In the genomic region with DNA sequence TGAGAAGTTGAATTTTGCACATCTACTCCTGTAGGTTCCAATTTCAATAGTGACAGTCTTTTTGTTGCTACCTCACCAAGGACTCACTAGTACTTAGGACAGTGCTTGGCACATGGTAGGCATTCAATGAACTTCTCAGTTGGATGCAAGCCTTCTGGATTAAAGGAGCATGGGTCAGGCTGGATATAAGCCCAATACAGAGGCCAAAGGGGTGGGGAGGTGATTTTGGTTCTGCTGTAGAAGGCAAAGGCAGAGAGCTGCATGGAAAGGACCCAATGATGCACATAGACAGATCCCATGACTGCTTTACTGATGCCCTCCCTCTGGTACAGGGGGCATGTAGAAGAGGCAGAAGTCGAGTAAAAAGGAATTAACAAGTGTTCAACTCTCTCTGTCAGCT, we compare ENCODE assay signal across 9 mouse cellular contexts. TPM values are rescaled to one million over a fixed set of nuclear protein-coding genes. Genes with fewer than 3 reads are reported as not detected.
DNase-seq lines count a peak whose midpoint lies in the region; ATAC-seq lines count a peak whose summit lies in the region.
"Had no signal": no experiment of that assay in that cellular context is flagged by ENCODE, and none has a peak within 500 bp of the region (broad histone marks: within the 10 kb centered on the region; RNA-seq: fewer than 3 reads in every experiment).

No protein-coding gene starts in this region.

- peak; percentile 13 for DNase-seq in adrenal gland, postnatal 10 days
- DNase-seq in adrenal gland, adult 2 months = no peak
- no peak for DNase-seq in kidney, postnatal 14 days
- peak; percentile 23 for DNase-seq in c-Kit-positive CD71-positive TER-119-positive erythroid progenitor cells, embryonic 14.5 days (ENCODE audit: low spot score)
- no peak for DNase-seq in frontal cortex, postnatal 10 days (ENCODE audit: low spot score in 2 of 2)
- DNase-seq in left cerebral cortex, adult 8-10 months (ENCODE audit: low spot score in 2 of 2) = no peak
- DNase-seq: lung, postnatal 10 days had no signal

- H3K4me2 ChIP-seq in kidney, embryonic 14.5 days (replicated peaks; ENCODE audit: low read depth, low read length) = peak overlapping the region; percentile 39
- peak overlapping the region; percentile 68 for H3K4me2 ChIP-seq in liver, embryonic 12.5 days

- H3K36me3 ChIP-seq in kidney, embryonic 14.5 days (ENCODE audit: control insufficient read depth, insufficient read depth, low read length) = no peaks in the 10 kb centered on the region
- H3K36me3 ChIP-seq in liver, embryonic 12.5 days = no peaks in the 10 kb centered on the region

- 0 out of 2 replicates have a peak, but pooled peaks cover 2% of the 10 kb centered on the region for H3K9me3 ChIP-seq in kidney, embryonic 14.5 days (ENCODE audit: control insufficient read depth, low read length)
- no peaks in the 10 kb centered on the region for H3K9me3 ChIP-seq in liver, embryonic 12.5 days (replicated peaks)

- H3K4me3 ChIP-seq in kidney, embryonic 14.5 days (ENCODE audit: low read length) = no peak overlapping the region
- H3K4me3 ChIP-seq in liver, embryonic 12.5 days = peak overlapping the region; percentile 76

- H3K9ac ChIP-seq in kidney, embryonic 14.5 days (ENCODE audit: low read depth, low read length) = no peak overlapping the region
- peak overlapping the region; percentile 68; the same call in 1 of the 2 replicates for H3K9ac ChIP-seq in liver, embryonic 12.5 days

- H3K27me3 ChIP-seq in kidney, embryonic 14.5 days (ENCODE audit: control insufficient read depth, insufficient read depth, low read length) = no peaks in the 10 kb centered on the region
- H3K27me3 ChIP-seq in liver, embryonic 12.5 days (replicated peaks) = peaks cover 11% of the 10 kb centered on the region

- WGBS in kidney, embryonic 14.5 days = 40% methylated on average over 1 of the region's 1 CpGs
- 14% methylated on average over 1 of the region's 1 CpGs for WGBS in liver, embryonic 12.5 days (ENCODE audit: insufficient replicate concordance)

- no peak for ATAC-seq in kidney, embryonic 14.5 days (ENCODE audit: low FRiP score, low TSS enrichment)
- 0 out of 2 replicates have a peak, but pooled peaks have one; percentile 0 for ATAC-seq in liver, embryonic 12.5 days

- no peak overlapping the region for H3K27ac ChIP-seq in kidney, embryonic 14.5 days (ENCODE audit: low read depth, low read length)
- peak overlapping the region; percentile 92; the same call in 1 of the 2 replicates for H3K27ac ChIP-seq in liver, embryonic 12.5 days

- no peaks in the 10 kb centered on the region for H3K4me1 ChIP-seq in kidney, embryonic 14.5 days (ENCODE audit: control insufficient read depth, insufficient read depth, low read length)
- H3K4me1 ChIP-seq in liver, embryonic 12.5 days = peaks cover 9% of the 10 kb centered on the region

RNA-seq across cellular contexts. Expression of gene Fmr1, which starts 0.8 kb away (rescaled TPM):
- 10 to 100 TPM; 42.9 to 44.7 TPM for total RNA-seq in adrenal gland, postnatal 10 days (2021)
- total RNA-seq in adrenal gland, adult 2 months (2021) = 10 to 100 TPM; 37.6 to 40.5 TPM
- 1.0 and 4.7 TPM in 2 replicates for polyA plus RNA-seq in adrenal gland, adult 2 months (2012; rRNA removed)
- 41.2 and 65.2 TPM in 2 replicates for polyA plus RNA-seq in kidney, embryonic 14.5 days (2014; fragmentation: Nextera tagmentation; extraction: Ambion mirVana)
- 42.4 and 44.2 TPM in 2 replicates for polyA plus RNA-seq in liver, embryonic 12.5 days (2016; fragmentation: Nextera tagmentation; extraction: Ambion mirVana)
- total RNA-seq in left cerebral cortex, adult 8-10 months (2022) = 10 to 100 TPM; 55.5 to 64.4 (median 57.9) TPM

Comparison
In these comparisons a context has a peak if more than half of its experiments do, and no peak if none do; other contexts are left out.
1. DNase-seq: peak in adrenal gland, postnatal 10 days (single experiment) and c-Kit-positive CD71-positive TER-119-positive erythroid progenitor cells, embryonic 14.5 days (single experiment); none in adrenal gland, adult 2 months (single experiment), kidney, postnatal 14 days (single experiment), frontal cortex, postnatal 10 days (0 of 2) and left cerebral cortex, adult 8-10 months (0 of 2).